Mouse (Mus musculus) ovary, postnatal 36 days (tissue): ENCODE results near the gene Ttc7b.

Experiments
- DNase-seq: peaks from one replicate; pipeline ENCODE4 v3.0.0; 2022; ENCODE audit warnings: low spot score, mixed read lengths

The Ttc7b gene

GRCm38 (mm10) chr12:100520077-100520793 is 391 bp downstream of the Ttc7b start:
- peak; percentile 63 for DNase-seq

GRCm38 (mm10) chr12:100519684-100520076 is 946 bp downstream of the Ttc7b start:
- no peak for DNase-seq

GRCm38 (mm10) chr12:100517371-100517770 is 3.3 kb downstream of the Ttc7b start:
- no peak for DNase-seq

- no peak for DNase-seq
Observed at GRCm38 (mm10) chr12:100516161-100516838, 4.3 kb downstream of the Ttc7b start.

- DNase-seq, result no peak
Observed at GRCm38 (mm10) chr12:100515493-100515892, 5.1 kb downstream of the Ttc7b start.

GRCm38 (mm10) chr12:100514611-100515010 is 6.0 kb downstream of the Ttc7b start:
- no peak for DNase-seq

- DNase-seq, result no peak
Observed at GRCm38 (mm10) chr12:100513131-100513530, 7.5 kb downstream of the Ttc7b start.

GRCm38 (mm10) chr12:100512641-100513040 is 8.0 kb downstream of the Ttc7b start:
- no peak for DNase-seq

GRCm38 (mm10) chr12:100509615-100510282 is 10.9 kb downstream of the Ttc7b start:
- DNase-seq, result no peak

- no peak for DNase-seq
Observed at GRCm38 (mm10) chr12:100508668-100509067, 12.0 kb downstream of the Ttc7b start.

- no peak for DNase-seq
Observed at GRCm38 (mm10) chr12:100505484-100505883, 15.1 kb downstream of the Ttc7b start.

- no peak for DNase-seq
Observed at GRCm38 (mm10) chr12:100504585-100504984, 16.0 kb downstream of the Ttc7b start.

- no peak for DNase-seq
Observed at GRCm38 (mm10) chr12:100503659-100504058, 17.0 kb downstream of the Ttc7b start.

GRCm38 (mm10) chr12:100502544-100502943 is 18.1 kb downstream of the Ttc7b start:
- DNase-seq, result no peak

GRCm38 (mm10) chr12:100501261-100501660 is 19.4 kb downstream of the Ttc7b start:
- DNase-seq, result no peak

GRCm38 (mm10) chr12:100499469-100499868 is 21.2 kb downstream of the Ttc7b start:
- DNase-seq, result no peak

GRCm38 (mm10) chr12:100498006-100498405 is 22.6 kb downstream of the Ttc7b start:
- no peak for DNase-seq

- no peak for DNase-seq
Observed at GRCm38 (mm10) chr12:100495083-100495482, 25.5 kb downstream of the Ttc7b start.

GRCm38 (mm10) chr12:100493211-100493610 is 27.4 kb downstream of the Ttc7b start:
- DNase-seq, result no peak

- DNase-seq, result no peak
Observed at GRCm38 (mm10) chr12:100492676-100493075, 27.9 kb downstream of the Ttc7b start.

- no peak for DNase-seq
Observed at GRCm38 (mm10) chr12:100491967-100492611, 28.5 kb downstream of the Ttc7b start.

- no peak for DNase-seq
Observed at GRCm38 (mm10) chr12:100489799-100490198, 30.8 kb downstream of the Ttc7b start.

GRCm38 (mm10) chr12:100488368-100488767 is 32.3 kb downstream of the Ttc7b start:
- DNase-seq, result no peak
